Mouse (Mus musculus) layer of hippocampus, adult 2 months (tissue): ENCODE data around the gene Aip. TPM values are rescaled to one million over a fixed set of nuclear protein-coding genes. Genes with fewer than 3 reads are reported as not detected.
"Not testable (repeated sequence)": the region's sequence is repeated elsewhere in the genome, so short reads cannot be mapped to it uniquely, and the experiment has no call there.

Source experiments
- DNase-seq, 2 experiments: peaks; one replicate each; pipeline ENCODE4 v3.0.0; 2022; ENCODE audit warnings: low spot score in 2 of 2
- H3K27ac ChIP-seq: fragments of 200-600 bp; 2 replicates; pipeline ENCODE4 v1.8.1; 2022
- H3K4me3 ChIP-seq: fragments of 200-600 bp; 2 replicates; pipeline ENCODE4 v1.8.1; 2022; ENCODE audit warnings: mild to moderate bottlenecking
- CTCF ChIP-seq: fragments of 200-600 bp; conservative IDR thresholded peaks from 2 replicates; pipeline ENCODE4 v1.8.1; 2022; ENCODE audit warnings: antibody characterized with exemption, mild to moderate bottlenecking, moderate library complexity
- total RNA-seq, 2 experiments: library from RNA; stranded (reverse); gene quantifications; 2 replicates each; pipeline ENCODE4 v1.2.3; 2021

The Aip gene
- total RNA-seq, 2 experiments from 2014 or later: 111 to 123 TPM

GRCm38 (mm10) chr19:4124432-4124831, 1.2 kb downstream of the Aip start:
- Histone ChIP-seq H3K27ac (peak overlapping the region; percentile 77), H3K4me3 (no peak overlapping the region)
- no peak for DNase-seq
- no peak for TF ChIP-seq CTCF

- 0 out of 2 replicates have a peak overlapping the region, but pooled peaks have one; percentile 18 for H3K27ac ChIP-seq
- no peak overlapping the region for H3K4me3 ChIP-seq
- TF ChIP-seq CTCF: 0 out of 2 replicates have a peak, but pooled peaks have one; percentile 18
- no peak for DNase-seq
Measured at GRCm38 (mm10) chr19:4122411-4123370, 3.0 kb downstream of the Aip start.

- H3K27ac ChIP-seq: peak overlapping the region; percentile 97; the same call in 1 of the 2 replicates
- DNase-seq, H3K4me3 ChIP-seq: not testable (repeated sequence)
Measured at GRCm38 (mm10) chr19:4121896-4122295, 3.8 kb downstream of the Aip start.

- H3K4me3 ChIP-seq: peak overlapping the region; percentile 60
- TF ChIP-seq CTCF: no peak
- peak; percentile 97 to 98 for DNase-seq
- peak overlapping the region; percentile 97; the same call in 1 of the 2 replicates for H3K27ac ChIP-seq
Measured at GRCm38 (mm10) chr19:4121097-4121805, 4.4 kb downstream of the Aip start.

- TF ChIP-seq CTCF: no peak
- Histone ChIP-seq H3K27ac (peak overlapping the region; percentile 97; the same call in 1 of the 2 replicates), H3K4me3 (peak overlapping the region; percentile 60)
- DNase-seq: no peak
Measured at GRCm38 (mm10) chr19:4120496-4120895, 5.2 kb downstream of the Aip start.

GRCm38 (mm10) chr19:4119716-4120487, 5.8 kb downstream of the Aip start:
- Histone ChIP-seq H3K27ac (no peak overlapping the region; the same call in 1 of the 2 replicates), H3K4me3 (no peak overlapping the region; the same call in 1 of the 2 replicates)
- no peak for DNase-seq
- TF ChIP-seq CTCF: no peak

- Histone ChIP-seq H3K27ac (peak overlapping the region; percentile 61; the same call in 1 of the 2 replicates), H3K4me3 (no peak overlapping the region)
- no peak for DNase-seq
- no peak for TF ChIP-seq CTCF
Measured at GRCm38 (mm10) chr19:4118350-4118749, 7.3 kb downstream of the Aip start.

- H3K4me3 ChIP-seq: no peak overlapping the region
- no peak for TF ChIP-seq CTCF
- no peak for DNase-seq
- no peak overlapping the region for H3K27ac ChIP-seq
Measured at GRCm38 (mm10) chr19:4117006-4117405, 8.7 kb downstream of the Aip start.

- TF ChIP-seq CTCF: no peak
- no peak overlapping the region for H3K4me3 ChIP-seq
- DNase-seq: no peak
- no peak overlapping the region for H3K27ac ChIP-seq
Measured at GRCm38 (mm10) chr19:4115816-4116215, 9.8 kb downstream of the Aip start.

- TF ChIP-seq CTCF: no peak
- no peak overlapping the region for H3K4me3 ChIP-seq
- H3K27ac ChIP-seq: no peak overlapping the region
- no peak for DNase-seq
Measured at GRCm38 (mm10) chr19:4115144-4115543, 10.5 kb downstream of the Aip start.

- H3K4me3 ChIP-seq: no peak overlapping the region
- H3K27ac ChIP-seq: no peak overlapping the region
- DNase-seq: no peak
- no peak for TF ChIP-seq CTCF
Measured at GRCm38 (mm10) chr19:4114551-4114950, 11.1 kb downstream of the Aip start.

GRCm38 (mm10) chr19:4113806-4114230, 11.8 kb downstream of the Aip start:
- H3K27ac ChIP-seq: peak overlapping the region; percentile 79
- no peak for TF ChIP-seq CTCF
- H3K4me3 ChIP-seq: no peak overlapping the region
- DNase-seq: no peak
